Mouse (Mus musculus): ENCODE measurements around the gene Itga9. TPM values are rescaled to one million over a fixed set of nuclear protein-coding genes. Genes with fewer than 3 reads are reported as not detected.

Gene Itga9
- polyA plus RNA-seq, 1 experiment, result 9.0 TPM

DNA sequence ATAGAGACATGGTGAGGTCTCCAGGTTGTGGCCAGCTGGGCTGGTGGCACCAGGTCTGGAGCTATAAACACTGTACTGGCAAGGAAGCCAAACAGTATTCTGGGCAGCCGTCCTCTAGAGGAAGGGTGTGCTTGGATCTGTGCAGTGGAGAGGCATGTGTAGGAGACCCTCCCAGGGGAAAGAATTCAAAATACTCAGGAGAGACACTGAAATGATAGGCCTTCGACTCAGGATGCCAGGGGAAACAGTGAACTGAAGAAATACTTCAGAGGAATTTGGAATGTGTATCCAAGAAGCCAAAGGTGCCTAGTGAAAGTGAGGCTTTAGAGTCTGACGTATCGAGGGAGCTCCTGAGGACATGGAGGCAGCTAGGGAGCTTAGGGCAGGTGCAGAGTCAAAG lies 343.2 kb downstream of the Itga9 start:
- no peak overlapping the region for H3K27ac ChIP-seq (ENCODE audit: control insufficient read depth, insufficient read depth, low read length)
- H3K4me1 ChIP-seq (replicated peaks; ENCODE audit: control insufficient read depth, insufficient read depth, low read length), result no peaks in the 10 kb centered on the region
- 92% methylated on average over 4 of the region's 4 CpGs for WGBS
- no peak for DNase-seq
- no peaks in the 10 kb centered on the region for H3K27me3 ChIP-seq (ENCODE audit: control insufficient read depth, insufficient read depth, low read length)
- no peak overlapping the region for H3K4me3 ChIP-seq (ENCODE audit: control insufficient read depth, insufficient read depth, low read length)
- no peaks in the 10 kb centered on the region for H3K36me3 ChIP-seq (ENCODE audit: control insufficient read depth, insufficient read depth, low read length)
- no peak for TF ChIP-seq CTCF (IDR thresholded peaks at IDR 0.05; ENCODE audit: borderline replicate concordance, control insufficient read depth, extremely low read depth, insufficient read depth, low read length, poor library complexity)
- no peak for TF ChIP-seq POLR2A (IDR thresholded peaks at IDR 0.05; ENCODE audit: control insufficient read depth, extremely low read depth, insufficient read depth, low read length, poor library complexity)

GRCm38 (mm10) chr9:118950061-118950460 lies 343.6 kb downstream of the Itga9 start:
- Histone ChIP-seq H3K27ac (ENCODE audit: control insufficient read depth, insufficient read depth, low read length) (no peak overlapping the region), H3K36me3 (ENCODE audit: control insufficient read depth, insufficient read depth, low read length) (no peaks in the 10 kb centered on the region), H3K27me3 (ENCODE audit: control insufficient read depth, insufficient read depth, low read length) (no peaks in the 10 kb centered on the region), H3K4me1 (replicated peaks; ENCODE audit: control insufficient read depth, insufficient read depth, low read length) (no peaks in the 10 kb centered on the region), H3K4me3 (ENCODE audit: control insufficient read depth, insufficient read depth, low read length) (no peak overlapping the region)
- WGBS, result 84% methylated on average over 10 of the region's 10 CpGs
- TF ChIP-seq CTCF (IDR thresholded peaks at IDR 0.05; ENCODE audit: borderline replicate concordance, control insufficient read depth, extremely low read depth, insufficient read depth, low read length, poor library complexity) (no peak), POLR2A (IDR thresholded peaks at IDR 0.05; ENCODE audit: control insufficient read depth, extremely low read depth, insufficient read depth, low read length, poor library complexity) (no peak)
- no peak for DNase-seq

Other genes starting within 250 kb of the Itga9 start
- 0.78 and 1.4 TPM in 2 replicates for gene Eomes, start 128.5 kb upstream of the Itga9 start, polyA plus RNA-seq (2012; rRNA removed)
- gene Golga4, start 100.4 kb upstream of the Itga9 start, polyA plus RNA-seq (2012; rRNA removed), result 16.2 and 19.4 TPM in 2 replicates

Measured in thymus, adult 2 months (tissue).